Mouse (Mus musculus): Measurements from ENCODE around the gene Oog3. TPM values are rescaled to one million over a fixed set of nuclear protein-coding genes. Genes with fewer than 3 reads are reported as not detected.

Gene Oog3
- total RNA-seq (2023) = not detected in 2 replicates

GRCm38 (mm10) chr4:144162563-144162962, at the start of gene Oog3:
Gene Oog3 (minus strand): TSS chr4:144162663.

GRCm38 (mm10) chr4:144190419-144190818, 28.0 kb upstream of the Oog3 start, which contains the start of gene Oog2:
Gene Oog2 (plus strand): TSS chr4:144190719.

Other genes with a start within 250 kb of the Oog3 start
- not detected in 2 replicates for gene Pramef25, start 211.6 kb downstream of the Oog3 start, total RNA-seq (2023)
- not detected in 2 replicates for gene Gm13101, start 195.7 kb downstream of the Oog3 start, total RNA-seq (2023)
- gene Pramef17, start 168.3 kb downstream of the Oog3 start, total RNA-seq (2023) = not detected in 2 replicates
- not detected in 2 replicates for gene Pramel4, start 103.5 kb downstream of the Oog3 start, total RNA-seq (2023)
- not detected in 2 replicates for gene Gm13102, start 56.2 kb downstream of the Oog3 start, total RNA-seq (2023)
- gene Oog2, start 28.1 kb upstream of the Oog3 start, total RNA-seq (2023) = not detected in 2 replicates
- not detected in 2 replicates for gene C87977, start 50.7 kb upstream of the Oog3 start, total RNA-seq (2023)
- gene Pramel5, start 117.8 kb upstream of the Oog3 start, total RNA-seq (2023) = not detected in 2 replicates
- not detected in 2 replicates for gene Gm13128, start 167.6 kb upstream of the Oog3 start, total RNA-seq (2023)
- not detected in 2 replicates for gene Gm13119, start 195.3 kb upstream of the Oog3 start, total RNA-seq (2023)
- gene Pramef20, start 215.3 kb upstream of the Oog3 start, total RNA-seq (2023) = not detected in 2 replicates
- gene Pramef12, start 245.8 kb upstream of the Oog3 start, total RNA-seq (2023) = not detected in 2 replicates

Measured in neutrophil, adult 65 days (primary cell).